Mouse (Mus musculus) CH12.LX (cell line): Measurements from ENCODE around the gene Myh2. TPM values are rescaled to one million over a fixed set of nuclear protein-coding genes. Genes with fewer than 3 reads are reported as not detected.

ENCODE experiments used
- DNase-seq: peaks from one replicate; pipeline ENCODE4 v3.0.0-alpha.2; 2013; ENCODE audit errors: extremely low read depth
- H3K27ac ChIP-seq: 2 replicates; pipeline ENCODE4 v1.5.1; 2012; ENCODE audit warnings: low read depth, mild to moderate bottlenecking, control low read depth, moderate library complexity; ENCODE audit not compliant: insufficient read depth
- H3K27me3 ChIP-seq: replicated peaks from 2 replicates; pipeline ENCODE3; 2012; ENCODE audit warnings: inconsistent platforms
- H3K36me3 ChIP-seq, 2 experiments: replicated peaks in 1 of 2; 2 replicates each; pipeline versions ENCODE3 to v1.6.1; 2012; ENCODE audit warnings: inconsistent platforms in 1 of 2, low read length in 1 of 2, mild to moderate bottlenecking in 1 of 2, mixed read lengths in 1 of 2, moderate library complexity in 1 of 2; ENCODE audit not compliant: control insufficient read depth in 1 of 2, insufficient read depth in 1 of 2
- H3K4me1 ChIP-seq, 2 experiments: 2 replicates each; pipeline ENCODE4 v1.6.1; 2012; ENCODE audit warnings: inconsistent platforms in 1 of 2, moderate library complexity in 1 of 2; ENCODE audit not compliant: insufficient read depth in 2 of 2, control insufficient read depth in 1 of 2
- H3K4me2 ChIP-seq: 2 replicates; pipeline ENCODE4 v1.6.1; 2012; ENCODE audit warnings: low read depth, mild to moderate bottlenecking, control low read depth; ENCODE audit not compliant: poor library complexity, insufficient read depth, severe bottlenecking
- H3K4me3 ChIP-seq, 3 experiments: fragments of 150-350 bp in 1 of 3; sonication (generic) in 1 of 3; replicated peaks in 1 of 3; 2 replicates each; pipeline versions ENCODE3 to v1.5.1; 2011 to 2012; ENCODE audit warnings: low read depth in 2 of 3, low read length in 2 of 3, mild to moderate bottlenecking in 2 of 3, moderate library complexity in 2 of 3, control low read depth in 1 of 3, improper control_type of control experiment in 1 of 3, inconsistent platforms in 1 of 3, mixed read lengths in 1 of 3; ENCODE audit not compliant: poor library complexity in 1 of 3
- H3K79me2 ChIP-seq: replicated peaks from 2 replicates; pipeline ENCODE4 v1.6.1; 2012; ENCODE audit warnings: mild to moderate bottlenecking, moderate library complexity; ENCODE audit not compliant: control insufficient read depth, poor library complexity, insufficient read depth, severe bottlenecking; ENCODE audit errors: extremely low read depth
- H3K9ac ChIP-seq: 2 replicates; pipeline ENCODE4 v1.6.1; 2012; ENCODE audit warnings: low read depth, mild to moderate bottlenecking, control low read depth, moderate library complexity; ENCODE audit not compliant: insufficient read depth
- H3K9me3 ChIP-seq: replicated peaks from 2 replicates; pipeline ENCODE3; 2012; ENCODE audit warnings: low read length, inconsistent platforms, mixed read lengths
- BHLHE40 ChIP-seq: IDR thresholded peaks from 2 replicates; pipeline ENCODE4 v1.6.1; 2011; ENCODE audit warnings: mild to moderate bottlenecking, low read depth, low read length, improper control_type of control experiment
- ELF1 ChIP-seq: IDR thresholded peaks from 2 replicates; pipeline ENCODE4 v1.6.1; 2014; ENCODE audit warnings: low read depth, mild to moderate bottlenecking, inconsistent platforms, low read length, improper control_type of control experiment
- EP300 ChIP-seq: IDR thresholded peaks from 2 replicates; pipeline ENCODE4 v1.6.1; 2011; ENCODE audit warnings: low read length, improper control_type of control experiment
- ETS1 ChIP-seq: conservative IDR thresholded peaks from 2 replicates; pipeline ENCODE4 v1.6.1; 2012; ENCODE audit warnings: low read depth, mild to moderate bottlenecking, inconsistent platforms, low read length, improper control_type of control experiment, moderate library complexity
- GABPA ChIP-seq: IDR thresholded peaks from 2 replicates; pipeline ENCODE4 v1.6.1; 2012; ENCODE audit warnings: low read depth, low read length, improper control_type of control experiment, inconsistent platforms; ENCODE audit not compliant: insufficient replicate concordance
- HCFC1 ChIP-seq: IDR thresholded peaks from 2 replicates; pipeline ENCODE4 v1.6.1; 2012; ENCODE audit warnings: low read depth, mild to moderate bottlenecking, inconsistent platforms, low read length, improper control_type of control experiment
- JUN ChIP-seq: IDR thresholded peaks from 2 replicates; pipeline ENCODE4 v1.6.1; 2011; ENCODE audit warnings: low read depth, mild to moderate bottlenecking, low read length, improper control_type of control experiment, moderate library complexity; ENCODE audit not compliant: insufficient read depth
- JUND ChIP-seq: conservative IDR thresholded peaks from 2 replicates; pipeline ENCODE4 v1.6.1; 2011; ENCODE audit warnings: low read depth, low read length, improper control_type of control experiment
- KAT2A ChIP-seq: IDR thresholded peaks from 2 replicates; pipeline ENCODE4 v1.6.1; 2012; ENCODE audit warnings: low read length, improper control_type of control experiment, inconsistent platforms; ENCODE audit not compliant: insufficient replicate concordance
- MAX ChIP-seq: IDR thresholded peaks from 2 replicates; pipeline ENCODE4 v1.6.1; 2011; ENCODE audit warnings: low read length, improper control_type of control experiment
- MAZ ChIP-seq: IDR thresholded peaks from 2 replicates; pipeline ENCODE4 v1.6.1; 2012; ENCODE audit warnings: low read depth, mild to moderate bottlenecking, inconsistent platforms, low read length, improper control_type of control experiment, moderate library complexity
- MXI1 ChIP-seq: IDR thresholded peaks from 2 replicates; pipeline ENCODE4 v1.6.1; 2011; ENCODE audit warnings: mild to moderate bottlenecking, low read depth, low read length, improper control_type of control experiment
- MYC ChIP-seq: IDR thresholded peaks from 2 replicates; pipeline ENCODE4 v1.6.1; 2011; ENCODE audit warnings: low read depth, mild to moderate bottlenecking, improper control_type of control experiment, low read length
- NELFE ChIP-seq: IDR thresholded peaks from 2 replicates; pipeline ENCODE4 v1.6.1; 2011; ENCODE audit warnings: low read depth, low read length, improper control_type of control experiment
- PAX5 ChIP-seq: IDR thresholded peaks from 2 replicates; pipeline ENCODE4 v1.6.1; 2012; ENCODE audit warnings: low read length, inconsistent platforms, mixed read lengths
- POLR2AphosphoS2 ChIP-seq: IDR thresholded peaks from 2 replicates; pipeline ENCODE4 v1.6.1; 2011; ENCODE audit warnings: low read depth, low read length, improper control_type of control experiment
- RAD21 ChIP-seq: IDR thresholded peaks from 2 replicates; pipeline ENCODE4 v1.6.1; 2011; ENCODE audit warnings: low read depth, mild to moderate bottlenecking, low read length, improper control_type of control experiment, moderate library complexity
- SIN3A ChIP-seq: IDR thresholded peaks from 2 replicates; pipeline ENCODE4 v1.6.1; 2012; ENCODE audit warnings: low read length, improper control_type of control experiment, inconsistent platforms
- TCF12 ChIP-seq: IDR thresholded peaks from 2 replicates; pipeline ENCODE4 v1.6.1; 2014; ENCODE audit warnings: low read depth, mild to moderate bottlenecking, inconsistent platforms, low read length, improper control_type of control experiment
- UBTF ChIP-seq: IDR thresholded peaks from 2 replicates; pipeline ENCODE4 v1.6.1; 2012; ENCODE audit warnings: low read depth, mild to moderate bottlenecking, inconsistent platforms, low read length, improper control_type of control experiment, moderate library complexity
- USF1 ChIP-seq: IDR thresholded peaks from 2 replicates; pipeline ENCODE4 v1.6.1; 2014; ENCODE audit warnings: low read depth, mild to moderate bottlenecking, inconsistent platforms, low read length, improper control_type of control experiment
- ZMIZ1 ChIP-seq: IDR thresholded peaks from 2 replicates; pipeline ENCODE4 v1.6.1; 2012; ENCODE audit warnings: low read depth, mild to moderate bottlenecking, inconsistent platforms, low read length, improper control_type of control experiment
- ZNF384 ChIP-seq: IDR thresholded peaks from 2 replicates; pipeline ENCODE4 v1.6.1; 2012; ENCODE audit warnings: low read depth, low read length, improper control_type of control experiment, inconsistent platforms
- dilution Hi-C: fragments of 300-500 bp; cut with MboI; formaldehyde crosslinking; loops from 2 replicates; pipeline ENCODE4 v1.14.3; 2020; ENCODE audit warnings: low sequenced_read_pairs; ENCODE audit not compliant: extremely low pct_unique_long_range_greater_than_20kb, extremely low pct_ligation_motif_present
- in situ Hi-C: fragments of 300-500 bp; cut with MboI; formaldehyde crosslinking; loops from 3 replicates; pipeline ENCODE4 v1.14.3; 2019; ENCODE audit warnings: low sequenced_read_pairs, low pct_ligation_motif_present, low pct_unique_long_range_greater_than_20kb, mixed read lengths
- polyA plus RNA-seq: library from polyadenylated mRNA; unstranded; fragments of >175 nt; gene quantifications from 2 replicates; pipeline ENCODE4 v1.2.1, GENCODE M21; 2012; ENCODE audit warnings: low read depth; ENCODE audit not compliant: insufficient read length
- total RNA-seq, 2 experiments: library from RNA; depleted of rRNA; stranded (reverse); fragments of 300-350 nt in 1 of 2; fragments of >200 nt in 1 of 2; gene quantifications; 2 replicates each; pipeline ENCODE4 v1.2.3; 2012 to 2014

The Myh2 gene
- total and polyA plus RNA-seq, 3 experiments, result 0.04 to 0.08 TPM; not detected in 1

- no peak overlapping the region for H3K27ac ChIP-seq
- no peaks in the 10 kb centered on the region for H3K79me2 ChIP-seq
- H3K27me3 ChIP-seq, result no peaks in the 10 kb centered on the region
- dilution Hi-C loops, result no loop called here
- no peaks in the 10 kb centered on the region for H3K36me3 ChIP-seq
- in situ Hi-C loops, result loop anchor here (10.0 kb wide), 1 partner anchor 60 kb away; no protein-coding TSS in a partner anchor
- peaks cover 8 to 11% of the 10 kb centered on the region in 2 experiments; a peak in 3 of 4 replicates for H3K4me1 ChIP-seq
- no peak for TF ChIP-seq JUN
- TF ChIP-seq MAX, result no peak
- no peak for TF ChIP-seq UBTF
- TF ChIP-seq JUND, result no peak
- no peak for TF ChIP-seq ETS1
- TF ChIP-seq KAT2A, result no peak
- TF ChIP-seq, all 38 proteins: peak for 0
- Histone ChIP-seq H3K9ac (no peak overlapping the region), H3K4me2 (no peak overlapping the region), H3K4me3 (no peak overlapping the region), H3K9me3 (no peaks in the 10 kb centered on the region)
- no peak for DNase-seq
Observed at GRCm38 (mm10) chr11:67224466-67224865, 53.6 kb downstream of the Myh2 start.

- in situ Hi-C loops (loop anchor here (10.0 kb wide), 1 partner anchor 64 kb away; no protein-coding TSS in a partner anchor), dilution Hi-C loops (no loop called here)
- Histone ChIP-seq H3K27ac (no peak overlapping the region), H3K36me3 (no peaks in the 10 kb centered on the region), H3K27me3 (no peaks in the 10 kb centered on the region), H3K4me1 (peaks cover 4 to 21% of the 10 kb centered on the region in 2 experiments; a peak in 3 of 4 replicates), H3K4me2 (no peak overlapping the region), H3K9me3 (peaks cover 5% of the 10 kb centered on the region), H3K9ac (no peak overlapping the region), H3K4me3 (no peak overlapping the region), H3K79me2 (no peaks in the 10 kb centered on the region)
- no peak for DNase-seq
- TF ChIP-seq RAD21, result no peak
- TF ChIP-seq JUND, result no peak
- no peak for TF ChIP-seq MYC
- TF ChIP-seq ZNF384, result no peak
- TF ChIP-seq BHLHE40, result no peak
- TF ChIP-seq HCFC1, result no peak
- TF ChIP-seq GABPA, result no peak
- TF ChIP-seq USF1, result no peak
- no peak for TF ChIP-seq NELFE
- TF ChIP-seq MAZ, result no peak
- TF ChIP-seq ZMIZ1, result no peak
- no peak for TF ChIP-seq POLR2AphosphoS2
- no peak for TF ChIP-seq JUN
- TF ChIP-seq ELF1, result no peak
- TF ChIP-seq KAT2A, result no peak
- no peak for TF ChIP-seq EP300
- TF ChIP-seq SIN3A, result no peak
- TF ChIP-seq MXI1, result no peak
- no peak for TF ChIP-seq TCF12
- TF ChIP-seq PAX5, result no peak
Observed at GRCm38 (mm10) chr11:67228731-67229130, 57.9 kb downstream of the Myh2 start.
